Mouse (Mus musculus): ENCODE data around the gene St7.

GRCm38 (mm10) chr6:17721706-17722105 lies 29.0 kb downstream of the St7 start:
- TF ChIP-seq CTCF (IDR thresholded peaks at IDR 0.05; ENCODE audit: borderline replicate concordance, insufficient read depth, low read length) = no peak
- TF ChIP-seq POLR2A (IDR thresholded peaks at IDR 0.05; ENCODE audit: low read depth, low read length) = no peak

Data from embryonic fibroblast, embryonic 13.5 days (primary cell).